Mouse (Mus musculus) lung, adult 18-20 months (tissue): ENCODE measurements at regions not wholly inside any gene's neighbourhood (a gene's known extent, or its start where the extent isn't known, plus 50 kb on each side); places are given as distances from the start of the nearest gene placed in this dataset.
"Not testable (repeated sequence)": the region's sequence is repeated elsewhere in the genome, so short reads cannot be mapped to it uniquely, and the experiment has no call there.

Source experiments
- DNase-seq, 2 experiments: peaks; one replicate each; pipeline ENCODE4 v3.0.0; 2022; ENCODE audit warnings: mixed read lengths in 2 of 2

GRCm38 (mm10) chr11:114483823-114484667, 184.3 kb upstream of the Rpl38 start:
- no peak for DNase-seq

DNA sequence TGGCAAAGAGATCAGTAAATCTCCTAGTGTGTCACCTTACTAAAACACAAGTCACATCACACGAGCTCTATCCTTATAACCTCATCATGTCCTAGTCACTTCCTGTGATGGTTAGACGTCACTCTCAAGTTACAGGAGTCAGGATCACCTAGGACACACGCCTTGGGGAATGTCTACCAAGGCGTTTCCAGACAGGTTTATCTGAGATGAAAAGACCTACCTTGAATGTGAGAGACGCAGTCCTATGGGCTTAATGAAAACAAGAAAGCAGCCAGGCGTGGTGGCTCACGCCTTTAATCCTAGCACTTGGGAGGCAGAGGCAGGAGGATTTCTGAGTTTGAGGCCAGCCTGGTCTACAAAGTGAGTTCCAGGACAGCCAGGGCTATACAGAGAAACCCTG, 185.0 kb upstream of the Rpl38 start:
- DNase-seq = not testable (repeated sequence)

DNA sequence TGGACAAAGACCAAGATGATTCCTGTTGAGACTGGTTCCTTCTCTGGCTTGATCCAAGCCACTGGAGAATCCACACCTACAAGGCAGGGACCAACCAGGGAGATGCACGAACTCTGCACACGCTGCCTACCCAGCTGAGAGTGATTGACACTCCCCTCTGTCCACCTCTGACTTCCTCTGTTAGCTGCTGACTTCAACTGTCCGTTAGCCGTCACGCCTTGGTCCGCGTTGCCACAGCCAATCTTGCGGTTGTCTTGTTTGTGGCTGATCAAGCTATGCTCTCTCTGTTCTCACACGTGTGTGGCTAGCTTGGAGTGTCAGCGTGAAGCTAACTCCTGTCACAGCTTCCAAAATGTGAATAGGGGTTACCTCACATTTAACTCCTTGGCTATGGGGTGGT, 186.3 kb upstream of the Rpl38 start:
- DNase-seq = no peak

GRCm38 (mm10) chr11:114481037-114481436, 187.3 kb upstream of the Rpl38 start:
- DNase-seq = no peak

- no peak for DNase-seq
Observed at GRCm38 (mm10) chr11:114480119-114480540, 188.2 kb upstream of the Rpl38 start.

GRCm38 (mm10) chr11:114478736-114479135, 189.6 kb upstream of the Rpl38 start:
- no peak for DNase-seq

DNA sequence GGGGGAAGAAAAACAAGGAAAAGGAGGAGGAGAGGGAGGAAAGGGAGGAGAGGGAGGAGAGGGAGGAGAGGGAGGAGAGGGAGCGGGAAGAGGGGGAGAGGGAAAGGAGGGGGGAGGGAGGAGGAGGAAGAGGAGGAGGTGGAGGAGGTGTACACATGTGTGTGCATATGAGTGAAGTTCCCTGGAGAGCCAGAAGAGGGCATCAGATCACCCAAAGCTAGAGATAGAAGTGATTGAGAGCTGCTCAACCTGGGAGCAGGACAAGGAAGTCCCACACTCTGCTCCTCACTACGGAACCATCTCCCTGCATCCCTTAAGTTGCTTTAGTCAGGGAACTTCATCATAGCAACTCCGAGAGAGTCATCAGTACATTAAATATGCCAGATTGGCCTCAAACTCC, 191.0 kb upstream of the Rpl38 start:
- no peak for DNase-seq

DNA sequence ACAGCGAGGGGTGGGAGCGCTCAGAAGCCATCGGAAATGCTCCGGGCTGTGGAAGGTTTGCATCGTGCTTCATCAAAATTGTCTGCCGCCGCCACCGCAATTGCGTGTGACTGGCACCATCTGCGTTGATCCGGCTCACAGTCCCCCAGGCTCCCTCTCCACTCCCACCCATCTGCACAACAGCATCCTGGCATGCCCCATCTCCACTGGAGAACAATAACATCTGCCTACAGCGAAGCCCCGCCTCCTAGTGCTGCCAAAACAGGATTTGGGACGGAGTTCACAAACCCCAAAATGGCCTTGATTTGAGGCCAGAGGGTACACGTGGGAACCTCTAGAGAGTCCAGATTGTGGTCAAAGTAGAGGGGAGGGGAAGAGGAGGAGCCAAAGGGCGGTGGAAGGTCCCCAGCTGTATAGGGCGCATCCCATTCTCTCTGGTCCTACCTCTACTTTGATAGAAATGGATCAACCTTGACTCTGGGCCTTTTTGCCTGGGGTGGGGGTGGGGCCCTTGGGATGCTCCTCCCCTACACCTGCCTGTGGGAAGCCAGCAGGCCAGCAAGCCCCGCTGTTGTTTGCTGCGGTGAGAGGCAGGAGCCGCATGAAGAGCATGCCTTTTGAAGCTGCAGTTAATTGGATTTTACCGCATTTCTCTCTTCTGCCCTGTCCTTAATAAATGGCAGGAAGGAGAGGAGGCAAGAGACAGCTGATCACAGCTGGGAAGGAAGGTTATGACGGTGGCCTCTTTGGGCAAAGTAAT, 195.6 kb upstream of the Rpl38 start:
- no peak for DNase-seq

- peak; percentile 80 to 85 for DNase-seq
Observed at GRCm38 (mm10) chr11:114468394-114468793, 199.9 kb upstream of the Rpl38 start.

DNA sequence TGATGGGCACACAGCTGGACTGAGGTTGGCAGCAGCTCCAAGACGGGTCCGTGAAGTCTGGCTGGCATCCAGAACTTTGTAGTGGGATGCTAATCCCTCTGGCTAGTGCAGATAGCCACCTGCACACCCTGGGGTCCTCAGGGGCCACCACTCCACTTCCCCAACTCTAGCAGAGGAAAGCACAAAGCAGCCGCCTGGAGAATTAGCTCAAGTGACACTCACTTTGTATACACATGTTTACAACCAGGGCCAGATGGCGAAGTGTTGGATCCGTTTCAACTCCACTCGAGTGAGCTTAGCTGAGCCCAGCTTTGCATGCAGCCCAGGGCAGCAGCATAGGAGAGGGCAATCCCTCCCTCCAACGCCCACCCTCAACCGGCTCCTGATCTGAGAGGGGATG, 200.5 kb upstream of the Rpl38 start:
- DNase-seq = peak; percentile 57 to 67

DNA sequence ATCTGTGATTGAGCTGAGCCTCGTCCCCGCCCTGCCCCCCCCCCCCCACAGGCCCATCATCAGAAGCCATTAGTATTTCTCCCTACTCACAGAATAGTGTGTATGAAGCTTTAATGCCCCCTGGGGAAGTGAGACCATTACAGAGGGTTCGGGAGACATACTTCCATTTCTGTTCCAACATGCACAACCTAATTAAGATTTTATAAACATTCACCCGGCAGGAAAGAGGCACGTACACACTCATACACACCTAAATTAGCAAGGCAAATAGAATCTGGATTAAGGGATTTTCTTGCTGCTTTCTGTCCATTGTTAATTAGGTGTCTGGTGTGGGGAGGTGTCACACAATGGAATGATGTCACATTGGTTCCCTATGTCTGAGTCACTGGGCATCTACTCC, 202.8 kb upstream of the Rpl38 start:
- DNase-seq = no peak

DNA sequence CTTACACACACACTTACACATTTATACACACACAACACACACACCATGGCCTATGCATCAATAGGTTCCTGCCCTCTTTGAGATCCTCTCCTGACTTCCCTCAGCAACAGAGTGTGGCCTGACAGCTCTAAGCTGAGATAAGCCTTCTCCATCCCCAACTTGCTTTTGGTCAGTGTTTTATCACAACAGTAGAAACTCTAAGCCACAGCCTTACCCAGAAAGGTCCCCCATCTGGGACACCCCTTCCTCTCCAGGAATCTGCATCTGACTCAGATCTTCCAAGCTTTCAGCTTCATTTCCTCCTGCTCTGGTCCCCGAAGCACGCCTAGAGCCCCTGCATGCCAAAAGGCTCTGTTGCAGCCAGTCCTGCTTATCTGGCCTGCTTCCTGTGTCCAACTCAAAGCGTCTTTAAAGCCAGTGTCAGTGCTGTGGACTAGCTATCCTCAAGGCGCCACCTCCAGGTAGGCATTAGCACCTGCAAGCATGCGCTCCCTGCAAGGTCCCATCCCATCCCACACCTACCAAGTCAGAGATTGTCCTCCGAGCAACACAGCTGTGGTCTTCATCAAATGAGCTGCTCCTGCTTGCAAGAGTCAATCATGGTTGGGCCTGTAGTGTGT, 205.5 kb upstream of the Rpl38 start:
- peak; percentile 15 to 46 for DNase-seq

GRCm38 (mm10) chr11:114454876-114455330, 213.4 kb upstream of the Rpl38 start:
- DNase-seq = no peak

DNA sequence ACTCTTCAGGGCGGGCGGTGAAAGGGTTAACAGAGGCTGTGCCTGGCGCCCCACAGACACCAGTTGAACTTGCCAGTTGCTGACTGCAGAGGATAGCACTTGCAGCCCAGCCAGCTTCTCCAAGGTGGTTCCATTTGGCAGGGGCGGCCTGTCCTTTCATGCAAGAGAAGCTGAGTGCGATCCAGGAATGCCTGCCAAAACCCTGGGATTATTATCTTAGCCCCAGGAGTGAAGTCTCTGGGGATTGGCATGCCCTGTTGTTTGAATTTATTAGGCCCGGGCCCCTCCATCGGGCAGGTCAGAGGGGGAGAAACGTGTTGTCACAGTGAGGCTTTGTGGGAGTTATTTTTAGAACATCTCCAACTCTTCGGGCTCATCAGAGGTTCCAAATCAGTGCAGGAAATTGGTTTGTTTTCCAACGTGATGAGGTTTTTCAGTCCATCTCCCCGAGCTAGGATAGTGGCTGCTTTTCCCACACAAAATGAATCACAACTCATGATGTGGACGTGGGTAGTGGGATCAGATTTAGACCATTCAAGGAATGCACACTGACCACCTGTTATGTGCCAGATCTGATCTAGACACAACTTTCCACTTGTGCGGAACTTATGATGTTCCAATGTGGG, 219.4 kb upstream of the Rpl38 start:
- peak; percentile 9 to 10 for DNase-seq

- no peak for DNase-seq
Observed at GRCm38 (mm10) chr11:114447461-114447847, 220.9 kb upstream of the Rpl38 start.

- DNase-seq = peak; percentile 66 to 73
Observed at GRCm38 (mm10) chr11:114446617-114447460, 221.5 kb upstream of the Rpl38 start.

DNA sequence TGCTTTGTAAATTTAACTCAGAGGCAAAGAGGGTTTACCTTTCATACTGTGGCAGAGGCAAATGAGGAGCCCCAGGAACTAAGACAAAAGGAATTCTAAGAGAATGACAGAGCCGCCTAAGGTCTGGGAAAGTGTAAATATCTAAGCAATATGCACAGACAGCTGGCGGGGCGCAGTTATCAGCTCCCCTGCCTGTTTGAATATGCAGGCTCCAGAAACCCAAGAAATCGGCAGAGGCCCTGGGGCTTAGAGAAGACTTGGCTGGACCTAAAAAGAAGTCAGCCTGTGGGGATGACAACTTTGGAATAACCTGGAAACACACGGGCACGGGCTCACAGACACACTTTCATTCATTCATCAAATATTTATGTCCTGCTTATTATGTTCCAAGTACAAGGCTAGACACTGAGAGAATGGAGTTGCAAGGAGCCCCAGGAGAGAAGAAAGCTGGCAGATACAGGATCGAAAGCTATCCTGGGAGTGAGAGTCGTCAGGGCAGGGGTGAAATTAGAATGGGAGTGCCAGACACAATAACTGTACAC, 222.2 kb upstream of the Rpl38 start:
- DNase-seq = no peak

- DNase-seq = no peak
Observed at GRCm38 (mm10) chr11:114444211-114444610, 224.1 kb upstream of the Rpl38 start.

GRCm38 (mm10) chr11:114443444-114443843, 224.9 kb upstream of the Rpl38 start:
- peak; percentile 57 to 73 for DNase-seq

DNA sequence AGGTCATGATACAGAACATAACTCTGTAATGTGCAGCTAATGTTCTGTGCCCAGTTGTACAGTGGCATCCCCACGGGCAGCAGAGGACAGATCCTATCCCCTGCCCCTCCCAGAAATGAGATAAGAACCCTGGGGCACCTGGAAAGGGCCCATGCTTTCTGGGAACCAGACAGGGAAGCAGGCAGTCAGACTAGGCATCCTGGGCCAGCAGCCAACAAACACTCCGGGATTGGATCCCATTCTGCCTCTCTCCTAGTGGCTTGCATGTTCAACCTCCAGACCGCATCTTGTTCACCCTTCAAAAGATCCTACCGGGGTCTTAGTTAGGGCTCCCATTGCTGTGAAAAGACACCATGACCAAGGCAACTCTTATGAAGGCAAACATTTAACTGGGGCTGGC, 229.0 kb upstream of the Rpl38 start:
- no peak for DNase-seq

GRCm38 (mm10) chr11:114435788-114436187, 232.5 kb upstream of the Rpl38 start:
- DNase-seq = no peak

- no peak for DNase-seq
Observed at GRCm38 (mm10) chr11:114433561-114433960, 234.8 kb upstream of the Rpl38 start.
